Mouse (Mus musculus) hindbrain, postnatal 0 days (tissue): ENCODE measurements at regions not wholly inside any gene's neighbourhood (a gene's known extent, or its start where the extent isn't known, plus 50 kb on each side); places are given as distances from the start of the nearest gene placed in this dataset.
A peak's percentile ranks its signal among the peaks of the same experiment; 100 is the strongest.

Source experiments
- ATAC-seq: fragments of 200-750 bp; cut with Nextera tagmentation; 2 replicates; pipeline ENCODE4 v1.8.0; 2017; ENCODE audit warnings: mild to moderate bottlenecking, moderate TSS enrichment, moderate library complexity
- DNase-seq: peaks from one replicate; pipeline ENCODE4 v3.0.0-alpha.2; 2015; ENCODE audit warnings: low spot score
- H3K27ac ChIP-seq: fragments of 300-500 bp; sonication (generic); 2 replicates; pipeline ENCODE4 v1.5.1; 2014; ENCODE audit warnings: mild to moderate bottlenecking
- H3K27me3 ChIP-seq: fragments of 300-500 bp; sonication (generic); 2 replicates; pipeline ENCODE4 v1.6.1; 2014; ENCODE audit warnings: low read length, mixed read lengths; ENCODE audit not compliant: insufficient read depth
- H3K36me3 ChIP-seq: fragments of 300-500 bp; sonication (generic); 2 replicates; pipeline ENCODE4 v1.6.1; 2014; ENCODE audit warnings: low read length, mixed read lengths; ENCODE audit not compliant: insufficient read depth
- H3K4me1 ChIP-seq: fragments of 300-500 bp; sonication (generic); 2 replicates; pipeline ENCODE4 v1.6.1; 2014; ENCODE audit warnings: antibody characterized with exemption, low read length, mixed read lengths; ENCODE audit not compliant: insufficient read depth
- H3K4me2 ChIP-seq: fragments of 300-500 bp; sonication (generic); 2 replicates; pipeline ENCODE4 v1.6.1; 2014; ENCODE audit warnings: low read depth, mild to moderate bottlenecking, low read length, moderate library complexity, mixed read lengths
- H3K4me3 ChIP-seq: fragments of 300-500 bp; sonication (generic); 2 replicates; pipeline ENCODE4 v1.5.1; 2014; ENCODE audit warnings: low read length
- H3K9ac ChIP-seq: fragments of 300-500 bp; sonication (generic); replicated peaks from 2 replicates; pipeline ENCODE4 v1.6.1; 2014; ENCODE audit warnings: mild to moderate bottlenecking, low read length, moderate library complexity, mixed read lengths
- H3K9me3 ChIP-seq: fragments of 300-500 bp; sonication (generic); 2 replicates; pipeline ENCODE4 v1.6.1; 2016; ENCODE audit warnings: low read length, mixed read lengths
- CTCF ChIP-seq: IDR thresholded peaks from 2 replicates; pipeline ENCODE4 v1.5.1; 2016; ENCODE audit warnings: antibody characterized with exemption, control low read depth, low read depth
- WGBS: fragments of 180-500 bp; shearing (Covaris S2); extraction: QIAGEN DNeasy Blood & Tissue Kit; methylation state at CpG from one replicate; pipeline ENCODE4 v1.1.7; 2014; 5-methylcytosine and 5-hydroxymethylcytosine counted together

DNA sequence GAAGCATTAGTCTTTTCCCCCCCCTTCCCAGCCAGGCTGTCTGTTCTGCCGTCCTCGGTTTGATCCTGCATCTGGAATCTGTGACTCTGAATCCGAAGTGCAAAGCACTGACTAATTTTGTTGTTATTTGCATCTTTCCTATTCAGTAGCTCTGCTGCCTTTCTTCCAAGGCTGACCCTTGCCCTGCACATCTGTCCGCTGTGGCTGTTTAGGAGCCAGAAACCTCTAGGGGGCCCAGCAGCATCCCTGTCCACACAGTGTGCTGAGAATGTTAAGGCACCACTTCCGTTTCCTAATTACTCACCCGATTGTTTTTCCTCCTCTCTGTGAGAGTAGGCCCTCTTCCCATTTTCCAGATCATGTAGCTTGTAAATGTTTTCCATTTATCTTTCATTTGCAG is 668.1 kb upstream of the Tenm4 start:
- DNase-seq: peak; percentile 11
- no peak overlapping the region for H3K27ac ChIP-seq
- no peak for ATAC-seq
- H3K4me3 ChIP-seq: no peak overlapping the region
- no peaks in the 10 kb centered on the region for H3K9me3 ChIP-seq
- H3K36me3 ChIP-seq: no peaks in the 10 kb centered on the region
- no peak overlapping the region for H3K4me2 ChIP-seq
- no peak overlapping the region for H3K9ac ChIP-seq
- 14% methylated on average over 6 of the region's 6 CpGs for WGBS
- no peaks in the 10 kb centered on the region for H3K4me1 ChIP-seq
- H3K27me3 ChIP-seq: no peaks in the 10 kb centered on the region
- TF ChIP-seq CTCF: no peak

- Histone ChIP-seq H3K36me3 (no peaks in the 10 kb centered on the region), H3K4me3 (no peak overlapping the region), H3K27me3 (no peaks in the 10 kb centered on the region), H3K9me3 (no peaks in the 10 kb centered on the region), H3K9ac (no peak overlapping the region), H3K4me2 (no peak overlapping the region), H3K4me1 (no peaks in the 10 kb centered on the region), H3K27ac (no peak overlapping the region)
- TF ChIP-seq CTCF: peak; percentile 23
- no peak for ATAC-seq
- 51% methylated on average over 3 of the region's 3 CpGs for WGBS
- DNase-seq: no peak
Measured at GRCm38 (mm10) chr7:95547256-95547655, 623.8 kb upstream of the Tenm4 start.

- Histone ChIP-seq H3K36me3 (no peaks in the 10 kb centered on the region), H3K27ac (no peak overlapping the region), H3K4me3 (no peak overlapping the region), H3K9me3 (no peaks in the 10 kb centered on the region), H3K27me3 (no peaks in the 10 kb centered on the region), H3K4me2 (no peak overlapping the region), H3K9ac (no peak overlapping the region), H3K4me1 (no peaks in the 10 kb centered on the region)
- DNase-seq: no peak
- no peak for TF ChIP-seq CTCF
- no peak for ATAC-seq
- WGBS: 72% methylated on average over 3 of the region's 3 CpGs
Measured at GRCm38 (mm10) chr7:95550099-95550498, 620.9 kb upstream of the Tenm4 start.

GRCm38 (mm10) chr7:95551798-95552387 is 619.2 kb upstream of the Tenm4 start:
- DNase-seq: no peak
- no peak for ATAC-seq
- no peaks in the 10 kb centered on the region for H3K27me3 ChIP-seq
- no peak overlapping the region for H3K27ac ChIP-seq
- no peak overlapping the region for H3K4me3 ChIP-seq
- no peaks in the 10 kb centered on the region for H3K9me3 ChIP-seq
- no peak for TF ChIP-seq CTCF
- H3K36me3 ChIP-seq: no peaks in the 10 kb centered on the region
- H3K4me1 ChIP-seq: no peaks in the 10 kb centered on the region
- 90% methylated on average over 3 of the region's 3 CpGs for WGBS
- no peak overlapping the region for H3K9ac ChIP-seq
- no peak overlapping the region for H3K4me2 ChIP-seq

DNA sequence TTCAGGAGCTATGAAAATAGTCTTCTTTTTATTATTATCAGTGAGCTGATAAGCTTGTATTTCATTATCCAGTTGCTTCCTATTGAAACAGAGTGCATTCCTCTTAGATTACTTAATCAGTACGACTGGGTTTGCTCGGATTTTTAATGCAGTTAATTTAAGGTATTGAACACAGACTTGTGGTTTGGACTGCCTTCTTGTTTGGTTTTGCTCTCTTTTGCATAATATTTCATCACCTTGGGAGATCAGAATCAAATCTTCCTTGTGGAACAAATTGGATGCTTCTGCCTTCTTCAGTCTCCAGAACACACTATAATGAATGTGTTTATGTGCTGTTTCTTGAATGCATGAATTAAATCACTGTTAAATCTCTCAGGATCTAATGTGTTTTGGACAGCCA is 612.5 kb upstream of the Tenm4 start:
- no peak for DNase-seq
- Histone ChIP-seq H3K36me3 (no peaks in the 10 kb centered on the region), H3K27me3 (no peaks in the 10 kb centered on the region), H3K4me3 (no peak overlapping the region), H3K9ac (no peak overlapping the region), H3K4me1 (no peaks in the 10 kb centered on the region), H3K9me3 (no peaks in the 10 kb centered on the region), H3K4me2 (no peak overlapping the region), H3K27ac (no peak overlapping the region)
- WGBS: 71% methylated on average over 2 of the region's 2 CpGs
- no peak for TF ChIP-seq CTCF
- ATAC-seq: no peak

- WGBS: 94% methylated on average over 2 of the region's 2 CpGs
- Histone ChIP-seq H3K4me3 (no peak overlapping the region), H3K9me3 (no peaks in the 10 kb centered on the region), H3K27me3 (no peaks in the 10 kb centered on the region), H3K9ac (no peak overlapping the region), H3K4me1 (no peaks in the 10 kb centered on the region), H3K36me3 (no peaks in the 10 kb centered on the region), H3K4me2 (no peak overlapping the region), H3K27ac (no peak overlapping the region)
- ATAC-seq (no peak), DNase-seq (no peak)
- no peak for TF ChIP-seq CTCF
Measured at GRCm38 (mm10) chr7:95578633-95579032, 592.4 kb upstream of the Tenm4 start.

GRCm38 (mm10) chr7:95581325-95581724 is 589.7 kb upstream of the Tenm4 start:
- H3K27ac ChIP-seq: no peak overlapping the region
- WGBS: 61% methylated on average over 7 of the region's 7 CpGs
- TF ChIP-seq CTCF: no peak
- no peak overlapping the region for H3K9ac ChIP-seq
- no peaks in the 10 kb centered on the region for H3K9me3 ChIP-seq
- DNase-seq: no peak
- H3K4me3 ChIP-seq: no peak overlapping the region
- no peaks in the 10 kb centered on the region for H3K4me1 ChIP-seq
- H3K4me2 ChIP-seq: no peak overlapping the region
- no peaks in the 10 kb centered on the region for H3K27me3 ChIP-seq
- ATAC-seq: no peak
- H3K36me3 ChIP-seq: no peaks in the 10 kb centered on the region
